Mouse (Mus musculus): ENCODE data around the gene Dock6. TPM values are rescaled to one million over a fixed set of nuclear protein-coding genes. Genes with fewer than 3 reads are reported as not detected.

Gene Dock6
- total RNA-seq, 2 experiments from 2014 or later: 9.4 to 10.5 TPM

- no peak for TF ChIP-seq CTCF (IDR thresholded peaks at IDR 0.05)
- no peak overlapping the region for H3K27ac ChIP-seq
- intact Hi-C loops (cut with DNase I): no loop called here
- H3K4me3 ChIP-seq: no peak overlapping the region
- no peak for DNase-seq
Observed at GRCm38 (mm10) chr9:21859606-21860005, 7.2 kb upstream of the Dock6 start.

GRCm38 (mm10) chr9:21858084-21858483, 5.6 kb upstream of the Dock6 start:
- intact Hi-C loops (cut with DNase I): no loop called here

GRCm38 (mm10) chr9:21857501-21857900, 5.1 kb upstream of the Dock6 start:
- no peak overlapping the region for H3K4me3 ChIP-seq
- DNase-seq: no peak
- no peak for TF ChIP-seq CTCF (IDR thresholded peaks at IDR 0.05)
- peak overlapping the region; percentile 74 for H3K27ac ChIP-seq
- intact Hi-C loops (cut with DNase I): no loop called here

More at GRCm38 (mm10) chr9:21858084-21858483, 5.6 kb upstream of the Dock6 start:
- TF ChIP-seq CTCF (IDR thresholded peaks at IDR 0.05): peak; percentile 11; the same call in 1 of the 2 replicates
- peak overlapping the region; percentile 74 for H3K27ac ChIP-seq
- peak; percentile 32 for DNase-seq
- no peak overlapping the region for H3K4me3 ChIP-seq

- intact Hi-C loops (cut with DNase I): no loop called here
- TF ChIP-seq CTCF (IDR thresholded peaks at IDR 0.05): no peak
- Histone ChIP-seq H3K27ac (no peak overlapping the region), H3K4me3 (no peak overlapping the region)
- peak; percentile 16 for DNase-seq
Observed at GRCm38 (mm10) chr9:21854894-21855293, 2.5 kb upstream of the Dock6 start.

- intact Hi-C loops (cut with DNase I): no loop called here
- no peak for TF ChIP-seq CTCF (IDR thresholded peaks at IDR 0.05)
Observed at GRCm38 (mm10) chr9:21853961-21854360, 1.5 kb upstream of the Dock6 start.

GRCm38 (mm10) chr9:21851084-21851483, 1.4 kb downstream of the Dock6 start:
- no peak for TF ChIP-seq CTCF (IDR thresholded peaks at IDR 0.05)
- peak overlapping the region; percentile 90 for H3K4me3 ChIP-seq
- intact Hi-C loops (cut with DNase I): no loop called here
- peak overlapping the region; percentile 89 for H3K27ac ChIP-seq
- DNase-seq: no peak

More at GRCm38 (mm10) chr9:21853961-21854360, 1.5 kb upstream of the Dock6 start:
- Histone ChIP-seq H3K27ac (no peak overlapping the region), H3K4me3 (no peak overlapping the region)
- DNase-seq: peak; percentile 12

- no peak for DNase-seq
- peak overlapping the region; percentile 89 for H3K27ac ChIP-seq
- no peak for TF ChIP-seq CTCF (IDR thresholded peaks at IDR 0.05)
- H3K4me3 ChIP-seq: peak overlapping the region; percentile 90
- intact Hi-C loops (cut with DNase I): no loop called here
Observed at GRCm38 (mm10) chr9:21849691-21850677, 2.5 kb downstream of the Dock6 start.

GRCm38 (mm10) chr9:21847926-21848325, 4.5 kb downstream of the Dock6 start:
- Histone ChIP-seq H3K4me3 (peak overlapping the region; percentile 59), H3K27ac (peak overlapping the region; percentile 88)
- intact Hi-C loops (cut with DNase I): no loop called here
- TF ChIP-seq CTCF (IDR thresholded peaks at IDR 0.05): no peak
- DNase-seq: no peak

- TF ChIP-seq CTCF (IDR thresholded peaks at IDR 0.05): no peak
- no peak for DNase-seq
- intact Hi-C loops (cut with DNase I): no loop called here
- H3K4me3 ChIP-seq: peak overlapping the region; percentile 59
- peak overlapping the region; percentile 88 for H3K27ac ChIP-seq
Observed at GRCm38 (mm10) chr9:21847425-21847824, 5.0 kb downstream of the Dock6 start.

- TF ChIP-seq CTCF (IDR thresholded peaks at IDR 0.05): no peak
- Histone ChIP-seq H3K27ac (peak overlapping the region; percentile 88), H3K4me3 (peak overlapping the region; percentile 59)
- intact Hi-C loops (cut with DNase I): no loop called here
- DNase-seq: peak; percentile 77
Observed at GRCm38 (mm10) chr9:21846755-21847341, 5.6 kb downstream of the Dock6 start.

- DNase-seq: no peak
- peak overlapping the region; percentile 88 for H3K27ac ChIP-seq
- intact Hi-C loops (cut with DNase I): no loop called here
- TF ChIP-seq CTCF (IDR thresholded peaks at IDR 0.05): no peak
- H3K4me3 ChIP-seq: 0 out of 2 replicates have a peak overlapping the region, but pooled peaks have one; percentile 13
Observed at GRCm38 (mm10) chr9:21845381-21846080, 6.9 kb downstream of the Dock6 start.

- no peak overlapping the region for H3K4me3 ChIP-seq
- no peak for DNase-seq
- no peak for TF ChIP-seq CTCF (IDR thresholded peaks at IDR 0.05)
- H3K27ac ChIP-seq: peak overlapping the region; percentile 88
- intact Hi-C loops (cut with DNase I): no loop called here
Observed at GRCm38 (mm10) chr9:21843086-21843485, 9.3 kb downstream of the Dock6 start.

Measured in gastrocnemius, adult 2 months (tissue).